Mouse (Mus musculus) myocyte (in vitro differentiated cells): ENCODE data around the gene Vav2.

ENCODE experiments used
- CEBPB ChIP-seq: IDR thresholded peaks from 2 replicates; pipeline ENCODE4 v1.6.1; 2011; ENCODE audit warnings: mild to moderate bottlenecking, moderate library complexity; ENCODE audit not compliant: poor library complexity, insufficient read depth, severe bottlenecking
- E2F4 ChIP-seq: IDR thresholded peaks from one replicate; pipeline ENCODE4 v1.6.1; 2011; ENCODE audit warnings: mild to moderate bottlenecking, control low read depth, moderate library complexity; ENCODE audit not compliant: insufficient read depth
- MAX ChIP-seq: IDR thresholded peaks from one replicate; pipeline ENCODE4 v1.6.1; 2011; ENCODE audit warnings: low read depth, mild to moderate bottlenecking, control low read depth
- MYOD1 ChIP-seq, 3 experiments: IDR thresholded peaks; one replicate each; pipeline ENCODE4 v1.6.1; 2011; ENCODE audit warnings: control low read depth in 2 of 3, low read depth in 2 of 3, mild to moderate bottlenecking in 2 of 3, moderate library complexity in 1 of 3; ENCODE audit not compliant: insufficient read length in 2 of 3, control insufficient read depth in 1 of 3
- MYOG ChIP-seq, 3 experiments: IDR thresholded peaks; one replicate each; pipeline ENCODE4 v1.6.1; 2011; ENCODE audit warnings: control low read depth in 2 of 3, low read depth in 2 of 3, mild to moderate bottlenecking in 2 of 3; ENCODE audit not compliant: insufficient read length in 2 of 3, control insufficient read depth in 1 of 3, insufficient read depth in 1 of 3
- POLR2A ChIP-seq: IDR thresholded peaks from one replicate; pipeline ENCODE4 v1.6.1; 2011; ENCODE audit warnings: low read depth, mild to moderate bottlenecking, control low read depth, moderate library complexity; ENCODE audit not compliant: insufficient read length
- POLR2AphosphoS2 ChIP-seq: IDR thresholded peaks from one replicate; pipeline ENCODE4 v1.6.1; 2011; ENCODE audit warnings: low read depth, control low read depth; ENCODE audit not compliant: insufficient read length
- TCF12 ChIP-seq: IDR thresholded peaks from one replicate; pipeline ENCODE4 v1.6.1; 2011; ENCODE audit warnings: mild to moderate bottlenecking, control low read depth; ENCODE audit not compliant: poor library complexity, insufficient read depth, severe bottlenecking
- TCF3 ChIP-seq: IDR thresholded peaks from one replicate; pipeline ENCODE4 v1.6.1; 2011; ENCODE audit warnings: low read depth, control low read depth; ENCODE audit not compliant: insufficient read length

GRCm38 (mm10) chr2:27330446-27330845 is 96.4 kb downstream of the Vav2 start:
- TF ChIP-seq POLR2A (no peak), MYOD1 (IDR thresholded peaks at IDR 0.05; ENCODE audit: control insufficient read depth in 1 of 3, insufficient read length in 2 of 3, low read depth in 2 of 3) (no peak), E2F4 (no peak), MYOG (IDR thresholded peaks at IDR 0.05; ENCODE audit: control insufficient read depth in 1 of 3, insufficient read depth in 1 of 3, insufficient read length in 2 of 3, low read depth in 2 of 3) (no peak), TCF12 (no peak), MAX (no peak), TCF3 (no peak), POLR2AphosphoS2 (no peak), CEBPB (no peak)
